Mouse (Mus musculus) ES-E14 (cell line): ENCODE data around the gene Gp1bb.

Experiments
- HCFC1 ChIP-seq: IDR thresholded peaks from 2 replicates; pipeline ENCODE4 v1.6.1; 2012; ENCODE audit warnings: low read length, inconsistent platforms, borderline replicate concordance; ENCODE audit not compliant: insufficient read depth
- ZC3H11A ChIP-seq: IDR thresholded peaks from 2 replicates; pipeline ENCODE4 v1.6.1; 2012; ENCODE audit warnings: low read depth, mild to moderate bottlenecking, inconsistent platforms, low read length, borderline replicate concordance
- ZNF384 ChIP-seq: IDR thresholded peaks from 2 replicates; pipeline ENCODE4 v1.6.1; 2012; ENCODE audit warnings: low read depth, low read length, inconsistent platforms

DNA sequence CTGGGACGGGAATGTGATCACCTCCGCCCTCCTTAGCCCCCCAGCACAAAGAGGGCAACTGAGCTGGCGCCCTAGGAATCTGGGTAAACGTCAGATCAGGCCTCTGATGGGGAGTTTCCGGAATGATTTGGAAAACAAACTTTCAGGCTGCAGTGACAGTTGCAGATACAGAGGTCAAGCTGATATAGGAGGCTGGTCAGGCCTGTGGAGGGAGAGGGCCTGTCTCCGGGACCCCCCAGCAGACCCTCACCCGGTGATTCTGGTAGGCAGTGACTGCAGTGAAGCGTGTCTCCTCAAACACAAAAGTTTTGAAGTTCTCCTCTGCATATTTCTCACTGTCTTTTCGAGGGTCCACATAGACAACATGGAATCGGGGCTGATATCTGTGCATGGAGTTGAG is 39.0 kb downstream of the Gp1bb start:
- no peak for TF ChIP-seq ZC3H11A
- no peak for TF ChIP-seq ZNF384
- no peak for TF ChIP-seq HCFC1
